Mouse (Mus musculus): ENCODE results near the gene Bcl11b.

DNA sequence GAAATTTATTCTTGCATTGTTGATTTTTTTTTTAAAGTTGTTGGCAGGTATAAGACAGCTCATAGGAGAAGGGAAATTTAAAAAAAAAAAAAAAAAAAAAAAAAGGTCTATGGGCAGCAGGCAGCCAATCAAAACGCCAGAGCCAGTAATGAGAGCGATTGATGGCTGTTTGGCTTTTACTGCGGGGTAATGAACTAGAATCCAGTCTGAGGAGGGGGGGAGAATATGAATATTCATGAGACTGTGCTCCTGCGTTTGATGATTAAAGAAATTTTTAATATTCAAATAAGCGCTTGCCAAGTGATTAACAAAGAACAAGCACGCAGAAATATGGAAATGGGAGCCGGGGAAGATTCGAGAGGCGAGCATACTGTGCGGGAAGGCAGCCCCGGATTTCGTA, 32.8 kb downstream of the Bcl11b start:
- TF ChIP-seq CTCF (IDR thresholded peaks at IDR 0.05; ENCODE audit: extremely low read depth, insufficient read depth, low read length), result no peak
- no peak for TF ChIP-seq POLR2A (IDR thresholded peaks at IDR 0.05; ENCODE audit: extremely low read depth, insufficient read depth, low read length)
